Mouse (Mus musculus) Patski (cell line): ENCODE results near the gene Lrfn1. TPM values are rescaled to one million over a fixed set of nuclear protein-coding genes. Genes with fewer than 3 reads are reported as not detected.
A peak's percentile ranks its signal among the peaks of the same experiment; 100 is the strongest.

Experiments
- ATAC-seq: fragments of 100-300 bp; one replicate; pipeline ENCODE4 v1.8.0; 2021
- CTCF ChIA-PET: fragments of 350-600 bp; sonication (Branson Sonifier 250); formaldehyde crosslinking; loops from one replicate; lab custom pipeline; 2022; ENCODE audit warnings: inconsistent platforms; lab: Charles Lee
- POLR2A ChIA-PET: fragments of 350-600 bp; sonication (Branson Sonifier 250); formaldehyde crosslinking; loops from one replicate; lab custom pipeline; 2022; ENCODE audit warnings: antibody characterized with exemption, inconsistent platforms; lab: Charles Lee
- DNase-seq: peaks from one replicate; pipeline ENCODE4 v3.0.0-alpha.2; 2011; ENCODE audit warnings: low read depth, low spot score
- H3K27me3 ChIP-seq: fragments of 371-371 bp; one replicate; pipeline ENCODE4 v1.5.1; 2021
- CTCF ChIP-seq: fragments of 100-300 bp; IDR thresholded peaks from one replicate; pipeline ENCODE4 v1.5.1; 2021
- in situ Hi-C: fragments of 300-500 bp; cut with MboI; formaldehyde crosslinking; loops from 3 replicates; pipeline ENCODE4 v1.11.1; 2018; ENCODE audit warnings: low pct_unique_long_range_greater_than_20kb, mixed read lengths
- polyA plus RNA-seq: library from polyadenylated mRNA; unstranded; gene quantifications from one replicate; pipeline ENCODE4 v1.2.3, GENCODE M21; 2021

The Lrfn1 gene
- polyA plus RNA-seq, 1 experiment from 2014 or later, result 2.6 TPM

DNA sequence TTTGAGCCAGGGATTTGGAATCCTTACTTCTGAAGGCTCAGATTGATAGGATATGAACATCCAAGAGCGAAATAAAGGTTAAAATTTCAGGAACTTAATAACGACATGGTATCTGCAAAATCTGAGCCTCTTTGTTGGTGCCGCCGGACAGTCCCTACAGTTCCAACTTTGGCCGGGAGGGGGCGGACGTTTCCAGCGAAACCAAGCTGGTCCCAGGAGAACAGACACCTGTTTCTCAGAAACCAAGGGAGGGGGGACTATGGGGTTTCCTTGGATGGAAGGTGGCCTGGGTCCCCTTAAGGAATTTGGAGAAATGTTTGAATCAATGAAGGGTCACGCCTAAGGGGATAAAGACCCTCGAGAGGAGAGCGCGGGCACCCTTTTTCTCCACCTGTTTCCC lies 5.3 kb upstream of the Lrfn1 start:
- ATAC-seq (no peak), DNase-seq (no peak)
- peak; percentile 88 for TF ChIP-seq CTCF
- in situ Hi-C loops, result loop anchor here (5.0 kb wide), 2 partner anchors 81 to 156 kb away; no protein-coding TSS in a partner anchor
- POLR2A ChIA-PET, result no interaction called here
- CTCF ChIA-PET, result interaction anchor here (1.3 to 2.1 kb wide), 5 partner anchors 9 to 160 kb away, joined by 3 to 10 read pairs (median 3); partner anchors contain the start of gene Gmfg
- peaks cover 9% of the 10 kb centered on the region for H3K27me3 ChIP-seq

DNA sequence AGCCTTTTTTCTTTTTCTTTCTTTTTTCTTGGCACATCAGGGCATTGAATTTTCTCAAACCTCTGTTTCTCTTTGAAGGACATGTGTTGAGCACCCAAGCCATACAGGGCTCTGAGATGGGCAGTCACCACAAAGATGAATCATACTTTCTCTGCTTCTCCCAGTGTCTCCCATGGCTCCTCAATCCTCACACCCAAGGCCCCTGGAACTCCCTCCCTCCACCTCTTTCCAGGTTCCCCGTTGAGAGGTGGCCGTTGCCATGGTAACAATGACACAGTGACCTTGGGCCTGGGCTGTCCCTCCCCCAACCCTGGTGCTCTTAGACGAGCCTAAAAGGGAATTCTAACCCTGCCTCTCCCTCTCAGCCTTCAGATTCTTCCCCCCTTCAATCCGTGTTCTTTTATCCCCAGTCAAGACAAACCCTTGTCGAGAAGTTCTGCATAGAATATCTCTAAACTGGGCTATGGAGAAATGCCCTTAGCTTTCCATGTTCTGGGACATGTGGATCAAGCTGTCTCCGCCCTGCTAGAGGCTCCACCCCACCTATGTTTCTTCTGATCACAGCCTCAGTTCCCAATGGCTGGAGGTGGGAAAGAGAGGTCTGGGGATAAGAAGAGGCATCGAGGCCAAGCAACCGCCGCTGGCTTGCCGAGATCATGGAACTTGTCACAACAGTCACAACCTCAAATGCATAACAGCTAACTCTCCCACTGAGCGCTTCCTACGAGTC lies 4.5 kb upstream of the Lrfn1 start:
- no peak for ATAC-seq
- H3K27me3 ChIP-seq, result peaks cover 9% of the 10 kb centered on the region
- ChIA-PET POLR2A (no interaction called here), CTCF (interaction anchor here (1.4 to 2.1 kb wide), 3 partner anchors 10 to 159 kb away, joined by 3 to 10 read pairs (median 8); partner anchors contain the start of gene Gmfg)
- no peak for DNase-seq
- TF ChIP-seq CTCF, result no peak
- in situ Hi-C loops, result loop anchor here (5.0 kb wide), 2 partner anchors 80 to 155 kb away; no protein-coding TSS in a partner anchor

DNA sequence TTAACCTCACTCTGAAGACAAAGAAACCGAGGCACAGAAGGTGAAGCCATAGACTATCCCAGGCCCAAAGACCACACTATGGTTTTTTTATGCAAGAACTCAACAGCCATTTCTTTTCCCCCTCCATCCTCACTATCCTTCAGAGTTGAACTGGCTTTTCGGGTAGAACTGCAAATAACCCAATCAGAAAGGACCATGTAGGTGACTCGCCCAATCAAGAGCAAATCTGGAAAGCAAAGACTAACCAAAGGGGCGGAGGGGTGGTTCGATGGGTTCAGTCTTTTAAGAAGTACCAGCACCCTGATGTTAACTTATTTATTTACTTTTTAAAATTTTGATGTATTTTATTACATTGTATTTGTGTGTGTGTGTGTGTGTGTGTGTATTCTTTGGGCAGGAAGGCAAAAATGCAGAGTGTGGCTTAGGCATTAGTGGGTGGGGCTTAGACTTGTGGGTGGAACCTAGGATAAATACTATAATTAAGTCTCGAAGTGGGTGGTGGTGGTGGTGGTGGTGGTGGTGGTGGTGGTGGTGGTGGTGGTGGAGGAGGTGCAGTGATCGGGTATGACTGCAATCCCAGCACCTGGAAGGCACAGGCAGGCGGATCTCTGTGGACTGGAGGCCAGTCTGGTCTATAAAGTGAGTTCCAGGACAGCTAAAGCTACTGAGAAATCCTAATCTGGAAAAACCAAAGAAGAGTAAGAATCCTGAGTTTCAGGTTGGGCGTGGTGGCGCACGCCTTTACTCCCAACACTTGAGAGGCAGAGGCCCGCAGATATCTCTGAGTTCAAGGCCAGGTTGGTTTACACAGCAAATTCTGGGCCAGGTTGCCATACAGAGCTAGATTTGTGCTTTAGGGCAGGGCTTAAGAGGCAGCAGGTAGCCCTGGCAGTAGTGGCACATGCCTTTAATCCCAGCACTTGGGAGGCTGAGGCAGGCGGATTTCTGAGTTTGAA lies 3.6 kb upstream of the Lrfn1 start:
- ATAC-seq, result no peak
- DNase-seq, result no peak
- H3K27me3 ChIP-seq, result peaks cover 9% of the 10 kb centered on the region
- in situ Hi-C loops, result loop anchor here (5.0 kb wide), 2 partner anchors 79 to 154 kb away; no protein-coding TSS in a partner anchor
- ChIA-PET CTCF (interaction anchor here (1.4 to 2.1 kb wide), 2 partner anchors 11 to 158 kb away, joined by 3 to 10 read pairs; partner anchors contain the start of gene Gmfg), POLR2A (no interaction called here)
- TF ChIP-seq CTCF, result no peak

DNA sequence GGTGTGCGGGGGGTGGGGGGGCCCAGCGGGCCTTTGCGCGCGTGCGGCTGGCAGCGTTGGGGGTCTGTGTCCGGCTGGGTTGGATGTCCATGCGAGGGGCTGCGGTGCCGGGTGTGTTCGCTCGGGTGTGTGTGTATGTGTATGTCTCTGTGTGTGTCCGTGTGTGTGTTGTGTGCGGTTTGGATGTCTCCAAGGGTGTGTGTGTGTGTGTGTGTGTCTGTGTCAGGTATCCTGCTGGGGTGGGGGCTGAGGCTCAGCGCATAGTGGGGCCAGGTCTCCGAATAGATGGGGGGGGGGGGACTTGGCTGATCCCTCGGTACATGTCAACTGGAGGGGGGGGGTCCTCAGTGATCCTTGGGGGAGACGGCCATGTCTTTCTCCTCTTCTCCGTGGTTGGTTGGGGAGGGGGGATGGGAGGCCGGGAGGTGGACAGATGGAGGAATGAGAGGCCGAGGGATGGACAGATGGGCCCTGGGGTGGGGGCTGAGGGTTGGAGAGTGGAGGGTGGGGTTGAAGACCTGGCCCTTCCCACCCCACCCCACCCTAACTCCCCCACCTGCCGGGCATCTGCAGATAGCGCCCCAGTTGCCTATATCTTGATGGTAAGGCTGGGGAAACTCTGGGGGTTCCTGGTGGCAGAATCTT lies 703 bp downstream of the Lrfn1 start:
- H3K27me3 ChIP-seq, result no peaks in the 10 kb centered on the region
- POLR2A ChIA-PET, result no interaction called here
- no peak for TF ChIP-seq CTCF
- in situ Hi-C loops, result no loop called here
- CTCF ChIA-PET, result no interaction called here
- ATAC-seq, result no peak
- DNase-seq, result no peak

DNA sequence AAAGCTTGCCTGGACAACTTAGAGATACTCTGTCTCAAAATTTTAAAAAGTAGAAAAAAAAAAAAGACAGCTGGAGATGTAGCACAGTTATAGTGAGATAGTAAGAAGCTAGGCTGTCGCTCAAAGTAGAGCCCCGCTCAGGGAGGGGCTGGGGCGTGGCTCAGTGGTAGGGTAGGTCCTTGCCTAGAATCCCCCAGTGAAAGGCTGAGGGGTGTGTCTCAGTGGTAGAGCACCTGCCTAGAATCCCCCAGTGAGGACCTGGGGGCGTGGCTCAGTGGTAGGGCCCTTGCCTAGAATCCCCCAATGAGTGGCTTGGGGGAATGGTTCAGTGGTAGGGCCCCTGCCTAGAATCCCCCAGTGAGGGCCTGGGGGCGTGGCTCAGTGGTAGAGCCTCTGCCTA lies 8.6 kb downstream of the Lrfn1 start:
- no peak for ATAC-seq
- no peak for TF ChIP-seq CTCF
- in situ Hi-C loops, result no loop called here
- ChIA-PET CTCF (no interaction called here), POLR2A (no interaction called here)
- no peak for DNase-seq
- no peaks in the 10 kb centered on the region for H3K27me3 ChIP-seq

DNA sequence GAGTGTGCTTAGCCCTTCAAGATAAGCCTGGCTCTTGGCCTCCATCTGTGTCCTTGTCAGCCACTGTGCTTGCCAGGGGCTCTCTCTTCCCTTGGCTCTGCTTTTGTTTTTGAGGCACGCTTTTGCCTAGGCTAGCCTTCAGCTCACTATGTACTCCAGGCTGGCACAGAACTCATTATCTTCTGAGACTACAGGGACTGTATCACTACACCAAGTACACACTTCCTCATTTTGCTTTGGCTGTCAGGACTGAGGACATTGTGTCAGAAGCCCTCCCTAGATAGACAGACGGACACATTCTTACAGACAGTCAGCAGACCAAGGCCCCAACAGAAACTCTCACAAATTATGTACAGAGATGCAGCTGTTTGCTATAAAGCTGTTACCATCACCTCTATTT lies 11.0 kb downstream of the Lrfn1 start:
- POLR2A ChIA-PET, result interaction anchor here (0.6 kb wide), 1 partner anchor 26 kb away, joined by 7 read pairs; no protein-coding TSS in a partner anchor
- in situ Hi-C loops, result no loop called here
- CTCF ChIA-PET, result no interaction called here
- TF ChIP-seq CTCF, result no peak
- H3K27me3 ChIP-seq, result peaks cover 6% of the 10 kb centered on the region
- no peak for DNase-seq
- ATAC-seq, result no peak

DNA sequence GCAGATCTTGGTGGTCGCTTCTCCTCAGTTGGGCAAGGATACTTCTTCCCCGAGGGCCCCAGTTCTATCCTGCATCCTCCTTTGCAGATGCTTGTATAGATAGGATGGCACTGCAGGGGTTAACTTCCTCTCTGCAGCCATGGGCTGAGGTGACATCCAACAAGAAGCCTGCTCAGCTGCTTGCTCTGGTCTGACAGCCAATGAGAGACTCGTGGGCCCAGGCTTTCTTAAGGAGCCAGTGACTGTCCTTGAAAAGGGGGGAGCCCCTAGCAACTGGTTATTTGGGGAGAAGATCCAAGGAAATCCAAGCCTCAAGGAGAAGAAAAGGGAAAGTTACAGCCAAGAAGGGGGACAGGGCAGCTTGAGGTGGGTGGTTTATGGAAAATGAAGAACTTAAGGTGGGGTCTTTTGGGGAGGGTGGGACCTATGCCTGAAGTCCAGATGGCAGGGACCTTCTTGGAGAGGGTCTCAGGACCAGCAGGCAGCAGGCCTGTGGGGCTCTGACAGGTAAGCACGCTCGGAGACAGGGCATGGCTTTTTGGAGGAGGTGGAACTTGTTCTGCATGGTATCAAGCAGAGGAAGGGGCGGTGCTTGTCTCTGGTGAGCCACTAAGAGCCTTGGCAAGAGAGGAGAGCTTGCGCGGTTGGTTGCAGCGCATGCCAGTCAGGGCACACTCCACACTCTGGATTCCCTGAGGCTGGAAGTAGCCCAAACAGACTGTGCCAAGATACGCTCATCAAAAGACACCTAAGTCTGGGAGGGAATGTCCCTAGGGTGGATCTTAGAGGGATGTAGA lies 12.8 kb downstream of the Lrfn1 start:
- no peak for ATAC-seq
- in situ Hi-C loops, result no loop called here
- POLR2A ChIA-PET, result no interaction called here

DNA sequence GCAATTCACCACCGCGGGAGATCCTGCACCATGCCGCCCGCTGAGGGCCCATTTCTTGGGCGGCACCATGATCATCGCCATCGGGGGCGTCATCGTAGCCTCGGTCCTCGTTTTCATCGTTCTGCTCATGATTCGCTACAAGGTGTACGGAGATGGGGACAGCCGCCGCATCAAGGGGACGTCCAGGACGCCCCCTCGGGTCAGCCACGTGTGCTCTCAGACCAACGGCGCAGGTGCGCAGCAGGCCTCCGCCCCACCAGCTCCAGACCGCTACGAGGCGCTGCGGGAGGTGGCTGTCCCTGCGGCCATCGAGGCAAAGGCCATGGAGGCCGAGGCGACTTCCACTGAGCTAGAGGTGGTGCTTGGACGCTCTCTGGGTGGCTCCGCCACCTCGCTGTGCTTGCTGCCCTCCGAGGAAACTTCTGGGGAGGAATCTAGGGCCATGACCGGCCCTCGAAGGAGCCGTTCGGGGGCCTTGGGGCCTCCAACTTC lies 15.0 kb downstream of the Lrfn1 start:
- ATAC-seq (no peak), DNase-seq (no peak)
- in situ Hi-C loops, result no loop called here
- ChIA-PET POLR2A (no interaction called here), CTCF (no interaction called here)
- H3K27me3 ChIP-seq, result peaks cover 15% of the 10 kb centered on the region
- TF ChIP-seq CTCF, result no peak

More for the DNA sequence above, 12.8 kb downstream of the Lrfn1 start:
- H3K27me3 ChIP-seq, result peaks cover 6% of the 10 kb centered on the region
- CTCF ChIA-PET, result interaction anchor here (1.5 kb wide), 1 partner anchor 63 kb away, joined by 3 read pairs; no protein-coding TSS in a partner anchor
- TF ChIP-seq CTCF, result no peak
- no peak for DNase-seq

DNA sequence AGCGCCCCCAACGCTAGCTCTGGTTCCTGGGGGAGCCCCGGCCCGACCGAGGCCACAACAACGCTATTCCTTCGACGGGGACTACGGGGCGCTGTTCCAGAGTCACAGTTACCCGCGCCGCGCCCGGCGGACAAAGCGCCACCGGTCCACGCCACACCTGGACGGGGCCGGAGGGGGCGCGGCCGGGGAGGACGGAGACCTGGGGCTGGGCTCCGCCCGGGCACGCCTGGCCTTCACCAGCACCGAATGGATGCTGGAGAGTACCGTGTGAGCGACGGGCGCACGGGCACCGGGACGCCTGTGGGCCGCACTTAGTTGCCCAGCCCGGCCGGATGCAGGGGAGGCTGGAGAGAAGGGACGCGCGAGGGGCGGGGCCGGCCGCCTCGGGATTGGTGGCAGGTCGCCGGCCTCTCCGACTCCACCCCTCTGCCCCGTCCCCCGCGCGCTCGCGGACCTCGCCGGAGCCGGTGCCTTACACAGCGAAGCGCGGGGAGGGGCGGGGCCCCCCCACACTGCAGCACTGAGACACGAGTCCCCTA lies 15.5 kb downstream of the Lrfn1 start:
- ChIA-PET CTCF (no interaction called here), POLR2A (no interaction called here)
- DNase-seq (no peak), ATAC-seq (no peak)
- H3K27me3 ChIP-seq, result peaks cover 20% of the 10 kb centered on the region
- TF ChIP-seq CTCF, result no peak
- in situ Hi-C loops, result no loop called here
